Mouse (Mus musculus) heart, embryonic 12.5 days (tissue): ENCODE data around the gene Krtap29-1. TPM values are rescaled to one million over a fixed set of nuclear protein-coding genes. Genes with fewer than 3 reads are reported as not detected.

Experiments used
- ATAC-seq: fragments of 200-750 bp; cut with Nextera tagmentation; 2 replicates; pipeline ENCODE4 v1.8.0; 2017; ENCODE audit warnings: moderate TSS enrichment, moderate library complexity; ENCODE audit not compliant: insufficient number of reproducible peaks, low FRiP score
- H3K27ac ChIP-seq: fragments of 300-500 bp; sonication (generic); 2 replicates; pipeline ENCODE4 v1.5.1; 2016; ENCODE audit warnings: mild to moderate bottlenecking, moderate library complexity; ENCODE audit not compliant: poor library complexity, severe bottlenecking
- H3K27me3 ChIP-seq: fragments of 300-500 bp; sonication (generic); replicated peaks from 2 replicates; pipeline ENCODE4 v1.6.1; 2016; ENCODE audit warnings: mild to moderate bottlenecking, moderate library complexity
- H3K36me3 ChIP-seq: fragments of 300-500 bp; sonication (generic); 2 replicates; pipeline ENCODE4 v1.6.1; 2016; ENCODE audit warnings: mild to moderate bottlenecking, moderate library complexity
- H3K4me1 ChIP-seq: fragments of 300-500 bp; sonication (generic); replicated peaks from 2 replicates; pipeline ENCODE4 v1.6.1; 2016; ENCODE audit warnings: mild to moderate bottlenecking
- H3K4me2 ChIP-seq: fragments of 300-500 bp; sonication (generic); 2 replicates; pipeline ENCODE4 v1.6.1; 2016; ENCODE audit warnings: mild to moderate bottlenecking, moderate library complexity
- H3K4me3 ChIP-seq: fragments of 300-500 bp; sonication (generic); 2 replicates; pipeline ENCODE4 v1.5.1; 2016; ENCODE audit warnings: mild to moderate bottlenecking
- H3K9ac ChIP-seq: fragments of 300-500 bp; sonication (generic); 2 replicates; pipeline ENCODE4 v1.6.1; 2016; ENCODE audit warnings: mild to moderate bottlenecking, moderate library complexity
- H3K9me3 ChIP-seq: fragments of 300-500 bp; sonication (generic); replicated peaks from 2 replicates; pipeline ENCODE4 v1.6.1; 2016; ENCODE audit warnings: mild to moderate bottlenecking, moderate library complexity
- WGBS: fragments of 180-500 bp; shearing (Covaris S2); methylation state at CpG from one replicate; pipeline ENCODE4 v1.1.7; 2016; 5-methylcytosine and 5-hydroxymethylcytosine counted together
- polyA plus RNA-seq: library from polyadenylated mRNA; unstranded; fragments of >200 nt; fragmentation: Nextera tagmentation; extraction: Ambion mirVana; gene quantifications from 2 replicates; pipeline ENCODE4 v1.2.1, GENCODE M21; 2016

Krtap29-1 gene
- polyA plus RNA-seq, 1 experiment from 2014 or later = not detected

- Histone ChIP-seq H3K9me3 (no peaks in the 10 kb centered on the region), H3K4me2 (peak within 1 kb of the TSS; percentile 33; the same call in 1 of the 2 replicates), H3K36me3 (no peaks in the 10 kb centered on the region), H3K27me3 (peaks cover 36% of the 10 kb centered on the region), H3K9ac (no peak within 1 kb of the TSS), H3K4me3 (no peak within 1 kb of the TSS), H3K4me1 (0 out of 2 replicates have a peak, but pooled peaks cover 3% of the 10 kb centered on the region), H3K27ac (no peak within 1 kb of the TSS)
- ATAC-seq = no peak
- WGBS = 22% methylated on average over 26 of the region's 26 CpGs
Measured at GRCm38 (mm10) chr11:99993620-99994383, 14.9 kb upstream of the Krtap29-1 start, which contains the start of gene Krtap17-1. TSS of gene Krtap17-1 (minus strand) at chr11:99993994.

- H3K36me3 ChIP-seq = no peaks in the 10 kb centered on the region
- no peak overlapping the region for H3K9ac ChIP-seq
- 77% methylated on average over 3 of the region's 3 CpGs for WGBS
- H3K4me3 ChIP-seq = no peak overlapping the region
- 0 out of 2 replicates have a peak, but pooled peaks cover 3% of the 10 kb centered on the region for H3K4me1 ChIP-seq
- peaks cover 42% of the 10 kb centered on the region for H3K27me3 ChIP-seq
- ATAC-seq = no peak
- no peaks in the 10 kb centered on the region for H3K9me3 ChIP-seq
- no peak overlapping the region for H3K4me2 ChIP-seq
- H3K27ac ChIP-seq = no peak overlapping the region
Measured at GRCm38 (mm10) chr11:99990571-99990970, 11.7 kb upstream of the Krtap29-1 start.

GRCm38 (mm10) chr11:99989881-99990405, 11.1 kb upstream of the Krtap29-1 start:
- Histone ChIP-seq H3K36me3 (no peaks in the 10 kb centered on the region), H3K27ac (no peak overlapping the region), H3K4me2 (no peak overlapping the region), H3K4me1 (0 out of 2 replicates have a peak, but pooled peaks cover 3% of the 10 kb centered on the region), H3K4me3 (no peak overlapping the region), H3K27me3 (peaks cover 41% of the 10 kb centered on the region), H3K9ac (no peak overlapping the region), H3K9me3 (no peaks in the 10 kb centered on the region)
- WGBS = 66% methylated on average over 6 of the region's 6 CpGs
- ATAC-seq = no peak

- no peak overlapping the region for H3K4me3 ChIP-seq
- H3K27ac ChIP-seq = no peak overlapping the region
- no peak for ATAC-seq
- H3K4me1 ChIP-seq = 0 out of 2 replicates have a peak, but pooled peaks cover under 1% of the 10 kb centered on the region
- no peaks in the 10 kb centered on the region for H3K9me3 ChIP-seq
- WGBS = 85% methylated on average over 3 of the region's 3 CpGs
- H3K9ac ChIP-seq = no peak overlapping the region
- peaks cover 40% of the 10 kb centered on the region for H3K27me3 ChIP-seq
- no peaks in the 10 kb centered on the region for H3K36me3 ChIP-seq
- no peak overlapping the region for H3K4me2 ChIP-seq
Measured at GRCm38 (mm10) chr11:99988530-99988929, 9.7 kb upstream of the Krtap29-1 start.

DNA sequence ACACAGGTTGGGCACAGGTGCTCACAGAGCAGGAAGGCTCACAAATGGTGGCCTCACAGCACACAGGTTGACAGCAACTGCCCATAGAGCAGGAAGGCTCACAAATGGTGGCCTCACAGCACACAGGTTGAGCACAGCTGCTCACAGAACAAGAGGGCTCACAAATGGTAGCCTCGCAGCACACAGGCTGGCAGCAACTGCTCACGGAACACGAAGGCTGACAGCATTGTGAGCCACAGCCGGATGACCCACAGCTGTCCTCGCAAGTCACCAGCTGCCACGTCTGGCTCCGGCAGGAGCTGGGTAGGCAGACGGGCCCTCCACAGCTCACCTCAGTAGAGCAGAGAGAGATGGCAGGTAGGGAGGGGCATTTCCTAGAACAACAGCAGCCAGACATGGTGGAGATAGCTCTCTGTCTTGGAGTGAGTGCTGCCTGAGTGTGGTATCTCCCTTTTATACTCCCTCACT, 7.4 kb upstream of the Krtap29-1 start, which contains the start of gene Krtap16-1:
Krtap16-1 (minus strand) TSS at position 418 of the 468 bp plus-strand sequence.
- no peak within 1 kb of the TSS for H3K4me3 ChIP-seq
- H3K9ac ChIP-seq = no peak within 1 kb of the TSS
- ATAC-seq = no peak
- no peak within 1 kb of the TSS for H3K27ac ChIP-seq
- no peaks in the 10 kb centered on the region for H3K4me1 ChIP-seq
- H3K4me2 ChIP-seq = no peak within 1 kb of the TSS
- H3K9me3 ChIP-seq = no peaks in the 10 kb centered on the region
- H3K36me3 ChIP-seq = no peaks in the 10 kb centered on the region
- peaks cover 26% of the 10 kb centered on the region; the same call in 1 of the 2 replicates for H3K27me3 ChIP-seq
- 74% methylated on average over 8 of the region's 8 CpGs for WGBS

- 71% methylated on average over 20 of the region's 20 CpGs for WGBS
- Histone ChIP-seq H3K36me3 (no peaks in the 10 kb centered on the region), H3K27ac (no peak overlapping the region), H3K4me1 (no peaks in the 10 kb centered on the region), H3K4me3 (no peak overlapping the region), H3K27me3 (peaks cover 26% of the 10 kb centered on the region; the same call in 1 of the 2 replicates), H3K4me2 (no peak overlapping the region), H3K9me3 (no peaks in the 10 kb centered on the region), H3K9ac (no peak overlapping the region)
- no peak for ATAC-seq
Measured at GRCm38 (mm10) chr11:99985291-99986092, 6.6 kb upstream of the Krtap29-1 start.

GRCm38 (mm10) chr11:99983442-99983841, 4.6 kb upstream of the Krtap29-1 start:
- no peak overlapping the region for H3K9ac ChIP-seq
- H3K4me1 ChIP-seq = no peaks in the 10 kb centered on the region
- H3K27ac ChIP-seq = no peak overlapping the region
- peaks cover 26% of the 10 kb centered on the region; the same call in 1 of the 2 replicates for H3K27me3 ChIP-seq
- WGBS = 88% methylated on average over 1 of the region's 1 CpGs
- ATAC-seq = no peak
- H3K36me3 ChIP-seq = no peaks in the 10 kb centered on the region
- H3K4me3 ChIP-seq = no peak overlapping the region
- H3K4me2 ChIP-seq = no peak overlapping the region
- no peaks in the 10 kb centered on the region for H3K9me3 ChIP-seq

GRCm38 (mm10) chr11:99982731-99983130, 3.9 kb upstream of the Krtap29-1 start:
- Histone ChIP-seq H3K4me1 (no peaks in the 10 kb centered on the region), H3K36me3 (no peaks in the 10 kb centered on the region), H3K9ac (no peak overlapping the region), H3K4me2 (no peak overlapping the region), H3K4me3 (no peak overlapping the region), H3K9me3 (no peaks in the 10 kb centered on the region), H3K27ac (no peak overlapping the region), H3K27me3 (peaks cover 26% of the 10 kb centered on the region; the same call in 1 of the 2 replicates)
- 79% methylated on average over 9 of the region's 9 CpGs for WGBS
- no peak for ATAC-seq

DNA sequence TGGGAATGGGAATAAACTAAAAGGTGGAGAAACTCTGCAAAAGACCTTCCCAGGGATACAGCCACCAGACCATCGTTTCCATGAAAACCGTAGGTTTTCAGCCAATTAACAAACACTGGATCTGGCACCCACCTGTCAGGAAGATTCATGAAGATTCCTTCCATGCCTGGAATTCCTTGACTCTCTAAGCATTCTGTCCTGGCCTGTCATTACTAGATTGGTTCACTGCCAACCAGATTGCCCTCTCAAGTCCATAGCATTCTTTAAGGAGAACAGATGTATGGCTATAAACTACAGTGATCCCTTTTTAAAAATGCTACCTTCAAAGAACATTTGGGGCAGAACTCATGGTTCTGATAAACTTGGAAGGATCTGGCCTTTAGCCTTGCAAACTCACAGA, 12.9 kb downstream of the Krtap29-1 start:
- H3K27me3 ChIP-seq = no peaks in the 10 kb centered on the region
- H3K4me2 ChIP-seq = no peak overlapping the region
- H3K4me3 ChIP-seq = no peak overlapping the region
- 42% methylated on average over 2 of the region's 2 CpGs for WGBS
- peaks cover 3% of the 10 kb centered on the region; the same call in 1 of the 2 replicates for H3K4me1 ChIP-seq
- H3K36me3 ChIP-seq = no peaks in the 10 kb centered on the region
- no peak for ATAC-seq
- H3K9me3 ChIP-seq = no peaks in the 10 kb centered on the region
- no peak overlapping the region for H3K9ac ChIP-seq
- H3K27ac ChIP-seq = no peak overlapping the region

DNA sequence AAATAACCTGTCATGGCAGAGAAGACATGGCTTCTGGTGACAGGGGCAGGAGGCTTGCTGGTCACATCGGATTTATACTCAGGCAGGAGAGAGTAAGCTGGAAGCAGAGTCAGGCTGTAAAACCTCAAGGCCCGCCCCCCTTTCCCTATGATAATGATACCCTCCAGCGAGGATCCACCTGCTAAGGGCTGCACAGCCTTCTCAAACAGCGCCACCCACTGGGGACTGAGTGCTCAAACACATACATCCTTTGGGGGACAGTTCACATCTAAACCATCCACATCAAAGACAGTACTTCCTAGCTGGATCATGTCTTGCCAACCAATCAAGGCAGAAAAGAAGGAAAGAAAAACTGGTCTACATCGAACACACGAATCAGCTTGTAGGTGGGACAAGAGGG, 14.6 kb downstream of the Krtap29-1 start:
- H3K4me2 ChIP-seq = no peak overlapping the region

DNA sequence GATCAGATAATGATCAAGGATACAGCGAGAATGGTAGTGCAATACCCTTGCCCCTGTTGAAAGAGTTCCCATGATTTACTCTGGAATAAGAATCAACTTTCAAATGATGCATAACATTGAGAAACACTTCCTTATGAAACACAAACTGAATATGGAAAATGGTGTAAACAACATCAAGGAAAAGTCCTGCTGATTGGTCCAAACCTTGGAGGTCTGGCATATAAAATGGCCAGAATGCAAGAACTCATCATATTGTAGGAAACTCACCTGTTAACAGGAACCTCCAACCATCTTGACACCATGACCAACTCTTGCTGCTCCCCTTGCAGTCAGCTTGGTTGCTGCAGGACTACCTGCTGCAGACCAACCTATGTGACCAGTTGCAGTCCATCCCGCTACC, 30.7 kb downstream of the Krtap29-1 start, which contains the start of gene Krtap9-5:
Krtap9-5 (plus strand) TSS at position 301 of the 400 bp plus-strand sequence.
- Histone ChIP-seq H3K4me2 (no peak within 1 kb of the TSS), H3K9ac (no peak within 1 kb of the TSS), H3K4me1 (no peaks in the 10 kb centered on the region), H3K9me3 (0 out of 2 replicates have a peak, but pooled peaks cover 4% of the 10 kb centered on the region), H3K27ac (no peak within 1 kb of the TSS), H3K36me3 (no peaks in the 10 kb centered on the region), H3K27me3 (no peaks in the 10 kb centered on the region), H3K4me3 (no peak within 1 kb of the TSS)
- ATAC-seq = no peak
- WGBS = 83% methylated on average over 2 of the region's 2 CpGs

More for the DNA sequence above, 14.6 kb downstream of the Krtap29-1 start:
- no peak overlapping the region for H3K4me3 ChIP-seq
- H3K36me3 ChIP-seq = no peaks in the 10 kb centered on the region
- H3K9me3 ChIP-seq = no peaks in the 10 kb centered on the region
- H3K9ac ChIP-seq = no peak overlapping the region
- H3K27me3 ChIP-seq = no peaks in the 10 kb centered on the region
- peaks cover 3% of the 10 kb centered on the region; the same call in 1 of the 2 replicates for H3K4me1 ChIP-seq
- WGBS = 47% methylated on average over 6 of the region's 6 CpGs
- no peak overlapping the region for H3K27ac ChIP-seq
- ATAC-seq = no peak
